In genomic region chr17:43611586-43611985, GRCm38 (mm10) we compare ENCODE assay signal across 8 mouse cellular contexts. TPM values are rescaled to one million over a fixed set of nuclear protein-coding genes. Genes with fewer than 3 reads are reported as not detected.
DNase-seq lines count a peak whose midpoint lies in the region; ATAC-seq lines count a peak whose summit lies in the region.

No protein-coding gene starts in this region.

- no peaks in the 10 kb centered on the region for H3K36me3 ChIP-seq in embryonic facial prominence, embryonic 14.5 days (ENCODE audit: control insufficient read depth, insufficient read depth, low read length)
- no peaks in the 10 kb centered on the region for H3K36me3 ChIP-seq in limb, embryonic 10.5 days

- no peak overlapping the region for H3K4me3 ChIP-seq in embryonic facial prominence, embryonic 14.5 days (ENCODE audit: low read depth, low read length)
- no peak overlapping the region for H3K4me3 ChIP-seq in limb, embryonic 10.5 days

- no peaks in the 10 kb centered on the region for H3K9me3 ChIP-seq in embryonic facial prominence, embryonic 14.5 days (ENCODE audit: control insufficient read depth, low read length)
- H3K9me3 ChIP-seq in limb, embryonic 10.5 days (replicated peaks): no peaks in the 10 kb centered on the region

- no peak overlapping the region for H3K9ac ChIP-seq in embryonic facial prominence, embryonic 14.5 days (ENCODE audit: low read depth, low read length)

- no peak overlapping the region for H3K4me2 ChIP-seq in embryonic facial prominence, embryonic 14.5 days (ENCODE audit: low read depth, low read length)

- no peaks in the 10 kb centered on the region for H3K27me3 ChIP-seq in embryonic facial prominence, embryonic 14.5 days (replicated peaks; ENCODE audit: control insufficient read depth, insufficient read depth, low read length)
- H3K27me3 ChIP-seq in limb, embryonic 10.5 days (ENCODE audit: low read depth, poor library complexity, severe bottlenecking): no peaks in the 10 kb centered on the region

- DNase-seq in spleen, adult 12 weeks (ENCODE audit: low spot score): peak; percentile 11
- DNase-seq in spleen, postnatal 14 days (ENCODE audit: low spot score in 2 of 2): no peak
- peak; percentile 64 for DNase-seq in brain, adult 2 months (ENCODE audit: low read depth, low spot score)
- DNase-seq in embryonic facial prominence, embryonic 14.5 days (ENCODE audit: low spot score): peak; percentile 77
- DNase-seq in hindlimb bud, embryonic 11.5 days (ENCODE audit: extremely low spot score, low read depth, low spot score): peak; percentile 69
- DNase-seq in limb, embryonic 10.5 days (ENCODE audit: low spot score): peak; percentile 81
- DNase-seq in naive thymus-derived CD4-positive, alpha-beta T cell, adult 2 months (ENCODE audit: low read depth): peak; percentile 56
- DNase-seq in yolk sac, embryonic 10.5 days (ENCODE audit: low spot score): peak; percentile 30

- no peaks in the 10 kb centered on the region for H3K4me1 ChIP-seq in embryonic facial prominence, embryonic 14.5 days (ENCODE audit: control insufficient read depth, insufficient read depth, low read length)
- H3K4me1 ChIP-seq in limb, embryonic 10.5 days: no peaks in the 10 kb centered on the region

- no peak for ATAC-seq in embryonic facial prominence, embryonic 14.5 days (ENCODE audit: low read depth)

- H3K27ac ChIP-seq in embryonic facial prominence, embryonic 14.5 days (replicated peaks; ENCODE audit: low read depth, low read length): no peak overlapping the region
- H3K27ac ChIP-seq in limb, embryonic 10.5 days: no peak overlapping the region

- 18% methylated on average over 7 of the region's 7 CpGs for WGBS in embryonic facial prominence, embryonic 14.5 days
- WGBS in limb, embryonic 10.5 days: 28% methylated on average over 7 of the region's 7 CpGs

RNA-seq across cellular contexts. Expression of gene Tdrd6, which starts 18.5 kb away (rescaled TPM):
- 0.04 TPM in 1 of 2 replicates, not detected in the other for polyA plus RNA-seq in embryonic facial prominence, embryonic 14.5 days (2014; fragmentation: Nextera tagmentation; extraction: Ambion mirVana)
- not detected in 2 replicates for polyA plus RNA-seq in limb, embryonic 10.5 days (2016; fragmentation: Nextera tagmentation; extraction: Ambion mirVana)

RNA-seq across cellular contexts. Expression of gene Pla2g7, which starts 43.7 kb away (rescaled TPM):
- 16.1 and 17.5 TPM in 2 replicates for polyA plus RNA-seq in embryonic facial prominence, embryonic 14.5 days (2014; fragmentation: Nextera tagmentation; extraction: Ambion mirVana)
- 1.0 and 2.2 TPM in 2 replicates for polyA plus RNA-seq in limb, embryonic 10.5 days (2016; fragmentation: Nextera tagmentation; extraction: Ambion mirVana)

RNA-seq across cellular contexts. Expression of gene Slc25a27, which starts 55.4 kb away (rescaled TPM):
- 14.8 and 18.1 TPM in 2 replicates for polyA plus RNA-seq in embryonic facial prominence, embryonic 14.5 days (2014; fragmentation: Nextera tagmentation; extraction: Ambion mirVana)
- 25.5 and 35.8 TPM in 2 replicates for polyA plus RNA-seq in limb, embryonic 10.5 days (2016; fragmentation: Nextera tagmentation; extraction: Ambion mirVana)

RNA-seq across cellular contexts. Expression of gene Cyp39a1, which starts 55.6 kb away (rescaled TPM):
- polyA plus RNA-seq in embryonic facial prominence, embryonic 14.5 days (2014; fragmentation: Nextera tagmentation; extraction: Ambion mirVana): 19.6 and 23.3 TPM in 2 replicates
- polyA plus RNA-seq in limb, embryonic 10.5 days (2016; fragmentation: Nextera tagmentation; extraction: Ambion mirVana): 25.5 and 30.1 TPM in 2 replicates

Comparison
In these comparisons a context has a peak if more than half of its experiments do, and no peak if none do; other contexts are left out.
1. DNase-seq: peak in spleen, adult 12 weeks (single experiment), brain, adult 2 months (single experiment), embryonic facial prominence, embryonic 14.5 days (single experiment), hindlimb bud, embryonic 11.5 days (single experiment), limb, embryonic 10.5 days (single experiment), naive thymus-derived CD4-positive, alpha-beta T cell, adult 2 months (single experiment) and yolk sac, embryonic 10.5 days (single experiment); none in spleen, postnatal 14 days (0 of 2).